Mouse (Mus musculus) forebrain, embryonic 14.5 days (tissue): ENCODE data around the gene Lingo1. TPM values are rescaled to one million over a fixed set of nuclear protein-coding genes. Genes with fewer than 3 reads are reported as not detected.

Experiments used
- ATAC-seq: fragments of 200-750 bp; cut with Nextera tagmentation; 2 replicates; pipeline ENCODE4 v1.8.0; 2017; ENCODE audit warnings: mild to moderate bottlenecking, moderate library complexity
- DNase-seq: peaks from one replicate; pipeline ENCODE4 v3.0.0-alpha.2; 2015; ENCODE audit warnings: low spot score
- H3K27ac ChIP-seq: fragments of 300-500 bp; sonication (generic); 2 replicates; pipeline ENCODE4 v1.5.1; 2014; ENCODE audit warnings: low read depth, mild to moderate bottlenecking, control low read depth, low read length, moderate library complexity
- H3K27me3 ChIP-seq: fragments of 300-500 bp; sonication (generic); replicated peaks from 2 replicates; pipeline ENCODE4 v1.6.1; 2014; ENCODE audit warnings: low read length, control low read depth, mixed read lengths; ENCODE audit not compliant: control insufficient read depth, insufficient read depth
- H3K36me3 ChIP-seq: fragments of 300-500 bp; sonication (generic); 2 replicates; pipeline ENCODE4 v1.6.1; 2014; ENCODE audit warnings: low read length, control low read depth; ENCODE audit not compliant: control insufficient read depth, insufficient read depth
- H3K4me1 ChIP-seq: fragments of 300-500 bp; sonication (generic); 2 replicates; pipeline ENCODE4 v1.6.1; 2014; ENCODE audit warnings: antibody characterized with exemption, low read length, control low read depth; ENCODE audit not compliant: control insufficient read depth, insufficient read depth
- H3K4me2 ChIP-seq: fragments of 300-500 bp; sonication (generic); 2 replicates; pipeline ENCODE4 v1.6.1; 2014; ENCODE audit warnings: mild to moderate bottlenecking, control low read depth, low read length
- H3K4me3 ChIP-seq: fragments of 300-500 bp; sonication (generic); 2 replicates; pipeline ENCODE4 v1.5.1; 2014; ENCODE audit warnings: low read depth, low read length, control low read depth
- H3K9ac ChIP-seq: fragments of 300-500 bp; sonication (generic); 2 replicates; pipeline ENCODE4 v1.6.1; 2014; ENCODE audit warnings: mild to moderate bottlenecking, low read length, control low read depth, moderate library complexity
- H3K9me3 ChIP-seq: fragments of 300-500 bp; sonication (generic); replicated peaks from 2 replicates; pipeline ENCODE4 v1.6.1; 2016; ENCODE audit warnings: low read length, control low read depth, mixed read lengths; ENCODE audit not compliant: control insufficient read depth
- WGBS: fragments of 180-500 bp; shearing (Covaris S2); extraction: QIAGEN DNeasy Blood & Tissue Kit; methylation state at CpG from one replicate; pipeline ENCODE4 v1.1.7; 2014; 5-methylcytosine and 5-hydroxymethylcytosine counted together
- polyA plus RNA-seq: library from polyadenylated mRNA; unstranded; fragments of >200 nt; fragmentation: Nextera tagmentation; extraction: Ambion mirVana; gene quantifications from 2 replicates; pipeline ENCODE4 v1.2.1, GENCODE M21; 2014

The Lingo1 gene
- polyA plus RNA-seq, 1 experiment from 2014 or later, result 19.0 TPM

GRCm38 (mm10) chr9:56830162-56830561, 33.9 kb upstream of the Lingo1 start:
- Histone ChIP-seq H3K27ac (peak overlapping the region; percentile 65), H3K9me3 (no peaks in the 10 kb centered on the region), H3K4me3 (no peak overlapping the region), H3K27me3 (0 out of 2 replicates have a peak, but pooled peaks cover 2% of the 10 kb centered on the region), H3K36me3 (no peaks in the 10 kb centered on the region), H3K4me1 (peaks cover 17% of the 10 kb centered on the region), H3K9ac (peak overlapping the region; percentile 13; the same call in 1 of the 2 replicates), H3K4me2 (no peak overlapping the region)
- peak; percentile 93 for DNase-seq
- ATAC-seq, result peak; percentile 76
- 11% methylated on average over 4 of the region's 4 CpGs for WGBS

GRCm38 (mm10) chr9:56828841-56829240, 32.6 kb upstream of the Lingo1 start:
- DNase-seq, result no peak
- no peak overlapping the region for H3K4me2 ChIP-seq
- no peak overlapping the region for H3K9ac ChIP-seq
- 87% methylated on average over 6 of the region's 6 CpGs for WGBS
- 0 out of 2 replicates have a peak, but pooled peaks cover 2% of the 10 kb centered on the region for H3K27me3 ChIP-seq
- H3K4me3 ChIP-seq, result no peak overlapping the region
- no peaks in the 10 kb centered on the region for H3K36me3 ChIP-seq
- no peaks in the 10 kb centered on the region for H3K9me3 ChIP-seq
- no peak for ATAC-seq
- peaks cover 17% of the 10 kb centered on the region for H3K4me1 ChIP-seq
- no peak overlapping the region for H3K27ac ChIP-seq

GRCm38 (mm10) chr9:56828146-56828545, 31.9 kb upstream of the Lingo1 start:
- Histone ChIP-seq H3K27me3 (0 out of 2 replicates have a peak, but pooled peaks cover 2% of the 10 kb centered on the region), H3K36me3 (no peaks in the 10 kb centered on the region), H3K27ac (no peak overlapping the region), H3K4me3 (no peak overlapping the region), H3K9me3 (no peaks in the 10 kb centered on the region), H3K9ac (no peak overlapping the region), H3K4me2 (no peak overlapping the region), H3K4me1 (peaks cover 17% of the 10 kb centered on the region)
- WGBS, result 16% methylated on average over 9 of the region's 9 CpGs
- ATAC-seq (no peak), DNase-seq (peak; percentile 56)

- no peak overlapping the region for H3K27ac ChIP-seq
- WGBS, result 10% methylated on average over 21 of the region's 21 CpGs
- ATAC-seq, result peak; percentile 37; the same call in 1 of the 2 replicates
Observed at GRCm38 (mm10) chr9:56825476-56826213, 29.4 kb upstream of the Lingo1 start.

GRCm38 (mm10) chr9:56824900-56825299, 28.6 kb upstream of the Lingo1 start:
- Histone ChIP-seq H3K4me3 (no peak overlapping the region), H3K4me1 (peaks cover 7% of the 10 kb centered on the region), H3K4me2 (no peak overlapping the region), H3K9ac (no peak overlapping the region), H3K27me3 (0 out of 2 replicates have a peak, but pooled peaks cover 2% of the 10 kb centered on the region), H3K27ac (no peak overlapping the region), H3K9me3 (no peaks in the 10 kb centered on the region), H3K36me3 (no peaks in the 10 kb centered on the region)
- 3% methylated on average over 3 of the region's 3 CpGs for WGBS
- DNase-seq (peak; percentile 73), ATAC-seq (peak; percentile 42; the same call in 1 of the 2 replicates)

More at GRCm38 (mm10) chr9:56825476-56826213, 29.4 kb upstream of the Lingo1 start:
- Histone ChIP-seq H3K4me2 (peak overlapping the region; percentile 45), H3K27me3 (0 out of 2 replicates have a peak, but pooled peaks cover 2% of the 10 kb centered on the region), H3K9me3 (no peaks in the 10 kb centered on the region), H3K4me3 (peak overlapping the region; percentile 5; the same call in 1 of the 2 replicates), H3K4me1 (peaks cover 12% of the 10 kb centered on the region), H3K9ac (peak overlapping the region; percentile 35), H3K36me3 (no peaks in the 10 kb centered on the region)
- no peak for DNase-seq

GRCm38 (mm10) chr9:56810916-56811315, 14.6 kb upstream of the Lingo1 start:
- DNase-seq (no peak), ATAC-seq (no peak)
- Histone ChIP-seq H3K4me1 (no peaks in the 10 kb centered on the region), H3K36me3 (no peaks in the 10 kb centered on the region), H3K9ac (no peak overlapping the region), H3K27ac (no peak overlapping the region), H3K27me3 (no peaks in the 10 kb centered on the region), H3K4me2 (no peak overlapping the region), H3K4me3 (no peak overlapping the region), H3K9me3 (no peaks in the 10 kb centered on the region)
- WGBS, result 83% methylated on average over 1 of the region's 1 CpGs

- Histone ChIP-seq H3K27ac (no peak overlapping the region), H3K4me3 (no peak overlapping the region), H3K4me1 (no peaks in the 10 kb centered on the region), H3K9me3 (no peaks in the 10 kb centered on the region), H3K36me3 (no peaks in the 10 kb centered on the region), H3K27me3 (no peaks in the 10 kb centered on the region), H3K9ac (no peak overlapping the region), H3K4me2 (no peak overlapping the region)
- DNase-seq, result no peak
- 88% methylated on average over 6 of the region's 6 CpGs for WGBS
- no peak for ATAC-seq
Observed at GRCm38 (mm10) chr9:56807990-56808389, 11.7 kb upstream of the Lingo1 start.

- DNase-seq (no peak), ATAC-seq (no peak)
- Histone ChIP-seq H3K27ac (no peak overlapping the region), H3K9me3 (no peaks in the 10 kb centered on the region), H3K4me2 (no peak overlapping the region), H3K9ac (no peak overlapping the region), H3K27me3 (peaks cover 13% of the 10 kb centered on the region), H3K36me3 (no peaks in the 10 kb centered on the region), H3K4me1 (no peaks in the 10 kb centered on the region), H3K4me3 (no peak overlapping the region)
- 87% methylated on average over 7 of the region's 7 CpGs for WGBS
Observed at GRCm38 (mm10) chr9:56803146-56803545, 6.9 kb upstream of the Lingo1 start.

- H3K9me3 ChIP-seq, result no peaks in the 10 kb centered on the region
- 8% methylated on average over 5 of the region's 5 CpGs for WGBS
- no peaks in the 10 kb centered on the region for H3K4me1 ChIP-seq
- no peak overlapping the region for H3K27ac ChIP-seq
- H3K4me3 ChIP-seq, result no peak overlapping the region
- peaks cover 59% of the 10 kb centered on the region for H3K27me3 ChIP-seq
- no peak for ATAC-seq
- H3K9ac ChIP-seq, result no peak overlapping the region
- no peaks in the 10 kb centered on the region for H3K36me3 ChIP-seq
- H3K4me2 ChIP-seq, result no peak overlapping the region
- peak; percentile 82 for DNase-seq
Observed at GRCm38 (mm10) chr9:56797876-56798275, 1.6 kb upstream of the Lingo1 start.
